Mouse (Mus musculus) embryonic fibroblast, embryonic 13.5 days (primary cell): ENCODE measurements around the gene Coq9.

Source experiments
- CTCF ChIP-seq: IDR thresholded peaks from 2 replicates; pipeline ENCODE4 v1.5.1; 2011; ENCODE audit warnings: mild to moderate bottlenecking, control low read depth, low read length, moderate library complexity, borderline replicate concordance; ENCODE audit not compliant: insufficient read depth
- POLR2A ChIP-seq: IDR thresholded peaks from 2 replicates; pipeline ENCODE4 v1.6.1; 2011; ENCODE audit warnings: low read depth, mild to moderate bottlenecking, control low read depth, low read length, moderate library complexity

GRCm38 (mm10) chr8:94857011-94857345 is 18.9 kb downstream of the Coq9 start:
- TF ChIP-seq CTCF (no peak), POLR2A (no peak)
